Mouse (Mus musculus) neural tube, embryonic 13.5 days (tissue): ENCODE results near the gene Cbr4. TPM values are rescaled to one million over a fixed set of nuclear protein-coding genes. Genes with fewer than 3 reads are reported as not detected.

ENCODE experiments used
- ATAC-seq: fragments of 200-750 bp; cut with Nextera tagmentation; 2 replicates; pipeline ENCODE4 v1.8.0; 2017; ENCODE audit warnings: low read depth, mild to moderate bottlenecking, moderate TSS enrichment, moderate library complexity
- H3K27ac ChIP-seq: fragments of 300-500 bp; sonication (generic); replicated peaks from 2 replicates; pipeline ENCODE4 v1.5.1; 2015; ENCODE audit warnings: moderate library complexity, mild to moderate bottlenecking, inconsistent platforms
- H3K27me3 ChIP-seq: fragments of 300-500 bp; sonication (generic); 2 replicates; pipeline ENCODE4 v1.6.1; 2015; ENCODE audit warnings: mild to moderate bottlenecking, inconsistent platforms
- H3K36me3 ChIP-seq: fragments of 300-500 bp; sonication (generic); 2 replicates; pipeline ENCODE4 v1.6.1; 2015; ENCODE audit warnings: mild to moderate bottlenecking, inconsistent platforms
- H3K4me1 ChIP-seq: fragments of 300-500 bp; sonication (generic); replicated peaks from 2 replicates; pipeline ENCODE4 v1.6.1; 2015; ENCODE audit warnings: inconsistent platforms
- H3K4me2 ChIP-seq: fragments of 300-500 bp; sonication (generic); 2 replicates; pipeline ENCODE4 v1.6.1; 2015; ENCODE audit warnings: inconsistent platforms, mild to moderate bottlenecking, moderate library complexity
- H3K4me3 ChIP-seq: fragments of 300-500 bp; sonication (generic); 2 replicates; pipeline ENCODE4 v1.5.1; 2015; ENCODE audit warnings: mild to moderate bottlenecking, inconsistent platforms
- H3K9ac ChIP-seq: fragments of 300-500 bp; sonication (generic); 2 replicates; pipeline ENCODE4 v1.6.1; 2015; ENCODE audit warnings: moderate library complexity, mild to moderate bottlenecking, inconsistent platforms
- H3K9me3 ChIP-seq: fragments of 300-500 bp; sonication (generic); 2 replicates; pipeline ENCODE4 v1.6.1; 2016; ENCODE audit warnings: inconsistent platforms
- WGBS: fragments of 180-500 bp; shearing (Covaris S2); methylation state at CpG from one replicate; pipeline ENCODE4 v1.1.7; 2015; 5-methylcytosine and 5-hydroxymethylcytosine counted together
- polyA plus RNA-seq: library from polyadenylated mRNA; unstranded; fragments of >200 nt; fragmentation: Nextera tagmentation; extraction: Ambion mirVana; gene quantifications from 2 replicates; pipeline ENCODE4 v1.2.1, GENCODE M21; 2015

Gene Cbr4
- polyA plus RNA-seq, 1 experiment from 2014 or later, result 21.7 TPM

GRCm38 (mm10) chr8:61499035-61499434 lies 11.5 kb downstream of the Cbr4 start:
- Histone ChIP-seq H3K4me3 (no peak overlapping the region), H3K27ac (no peak overlapping the region), H3K4me1 (no peaks in the 10 kb centered on the region), H3K27me3 (no peaks in the 10 kb centered on the region), H3K9me3 (no peaks in the 10 kb centered on the region), H3K4me2 (no peak overlapping the region), H3K9ac (no peak overlapping the region), H3K36me3 (peaks cover 21% of the 10 kb centered on the region)
- 66% methylated on average over 4 of the region's 4 CpGs for WGBS
- no peak for ATAC-seq

GRCm38 (mm10) chr8:61500914-61501313 lies 13.4 kb downstream of the Cbr4 start:
- Histone ChIP-seq H3K9ac (no peak overlapping the region), H3K4me2 (no peak overlapping the region), H3K27me3 (no peaks in the 10 kb centered on the region), H3K4me1 (no peaks in the 10 kb centered on the region), H3K4me3 (no peak overlapping the region), H3K27ac (no peak overlapping the region), H3K36me3 (peaks cover 14% of the 10 kb centered on the region), H3K9me3 (no peaks in the 10 kb centered on the region)
- WGBS, result 85% methylated on average over 3 of the region's 3 CpGs
- no peak for ATAC-seq

- no peak for ATAC-seq
- H3K27me3 ChIP-seq, result no peaks in the 10 kb centered on the region
- no peak overlapping the region for H3K4me3 ChIP-seq
- no peaks in the 10 kb centered on the region for H3K4me1 ChIP-seq
- no peak overlapping the region for H3K4me2 ChIP-seq
- no peak overlapping the region for H3K27ac ChIP-seq
- H3K36me3 ChIP-seq, result peaks cover 8% of the 10 kb centered on the region
- no peak overlapping the region for H3K9ac ChIP-seq
- no peaks in the 10 kb centered on the region for H3K9me3 ChIP-seq
Observed at GRCm38 (mm10) chr8:61502277-61502676, 14.7 kb downstream of the Cbr4 start.

GRCm38 (mm10) chr8:61515110-61515930 lies 27.8 kb downstream of the Cbr4 start:
- H3K27ac ChIP-seq, result peak overlapping the region; percentile 92
- H3K4me3 ChIP-seq, result peak overlapping the region; percentile 27
- WGBS, result 33% methylated on average over 24 of the region's 24 CpGs

GRCm38 (mm10) chr8:61515931-61516744 lies 28.6 kb downstream of the Cbr4 start:
- Histone ChIP-seq H3K4me3 (peak overlapping the region; percentile 27), H3K4me1 (peaks cover 35% of the 10 kb centered on the region), H3K27ac (peak overlapping the region; percentile 92), H3K9ac (peak overlapping the region; percentile 59; the same call in 1 of the 2 replicates), H3K9me3 (no peaks in the 10 kb centered on the region), H3K4me2 (peak overlapping the region; percentile 49), H3K27me3 (no peaks in the 10 kb centered on the region), H3K36me3 (peaks cover 16% of the 10 kb centered on the region; the same call in 1 of the 2 replicates)
- WGBS, result 20% methylated on average over 25 of the region's 25 CpGs
- peak; percentile 93 for ATAC-seq

More at GRCm38 (mm10) chr8:61515110-61515930, 27.8 kb downstream of the Cbr4 start:
- peaks cover 35% of the 10 kb centered on the region for H3K4me1 ChIP-seq
- peak overlapping the region; percentile 49 for H3K4me2 ChIP-seq
- H3K27me3 ChIP-seq, result no peaks in the 10 kb centered on the region
- ATAC-seq, result peak; percentile 77
- peaks cover 19% of the 10 kb centered on the region for H3K36me3 ChIP-seq
- no peaks in the 10 kb centered on the region for H3K9me3 ChIP-seq
- peak overlapping the region; percentile 59 for H3K9ac ChIP-seq

- peaks cover 19% of the 10 kb centered on the region for H3K36me3 ChIP-seq
- WGBS, result 56% methylated on average over 8 of the region's 8 CpGs
- no peaks in the 10 kb centered on the region for H3K9me3 ChIP-seq
- no peak overlapping the region for H3K4me3 ChIP-seq
- H3K4me1 ChIP-seq, result peaks cover 35% of the 10 kb centered on the region
- peak overlapping the region; percentile 49 for H3K4me2 ChIP-seq
- peak overlapping the region; percentile 54; the same call in 1 of the 2 replicates for H3K27ac ChIP-seq
- 0 out of 2 replicates have a peak overlapping the region, but pooled peaks have one; percentile 31 for H3K9ac ChIP-seq
- no peak for ATAC-seq
- H3K27me3 ChIP-seq, result no peaks in the 10 kb centered on the region
Observed at GRCm38 (mm10) chr8:61516745-61517501, 29.4 kb downstream of the Cbr4 start.

GRCm38 (mm10) chr8:61517502-61518185 lies 30.1 kb downstream of the Cbr4 start:
- Histone ChIP-seq H3K9ac (no peak overlapping the region), H3K4me2 (no peak overlapping the region), H3K9me3 (no peaks in the 10 kb centered on the region), H3K36me3 (peaks cover 16% of the 10 kb centered on the region), H3K4me3 (no peak overlapping the region), H3K27me3 (no peaks in the 10 kb centered on the region), H3K27ac (peak overlapping the region; percentile 39; the same call in 1 of the 2 replicates), H3K4me1 (peaks cover 35% of the 10 kb centered on the region)
- ATAC-seq, result no peak
- WGBS, result 75% methylated on average over 14 of the region's 14 CpGs

GRCm38 (mm10) chr8:61522132-61522531 lies 34.6 kb downstream of the Cbr4 start:
- peaks cover 6% of the 10 kb centered on the region for H3K4me1 ChIP-seq
- H3K9me3 ChIP-seq, result no peaks in the 10 kb centered on the region
- no peaks in the 10 kb centered on the region for H3K27me3 ChIP-seq
- no peak overlapping the region for H3K4me2 ChIP-seq
- WGBS, result 12% methylated on average over 1 of the region's 1 CpGs
- H3K36me3 ChIP-seq, result peaks cover 17% of the 10 kb centered on the region; the same call in 1 of the 2 replicates
- no peak overlapping the region for H3K9ac ChIP-seq
- H3K27ac ChIP-seq, result no peak overlapping the region
- no peak overlapping the region for H3K4me3 ChIP-seq
- no peak for ATAC-seq

GRCm38 (mm10) chr8:61527037-61527436 lies 39.5 kb downstream of the Cbr4 start:
- Histone ChIP-seq H3K9me3 (no peaks in the 10 kb centered on the region), H3K9ac (no peak overlapping the region), H3K4me2 (no peak overlapping the region), H3K27ac (no peak overlapping the region), H3K4me3 (no peak overlapping the region), H3K36me3 (peaks cover 14% of the 10 kb centered on the region; the same call in 1 of the 2 replicates), H3K27me3 (no peaks in the 10 kb centered on the region), H3K4me1 (no peaks in the 10 kb centered on the region)
- 94% methylated on average over 14 of the region's 14 CpGs for WGBS
- ATAC-seq, result no peak

GRCm38 (mm10) chr8:61528197-61528596 lies 40.7 kb downstream of the Cbr4 start:
- WGBS, result 93% methylated on average over 9 of the region's 9 CpGs
- ATAC-seq, result no peak
- Histone ChIP-seq H3K27ac (no peak overlapping the region), H3K36me3 (0 out of 2 replicates have a peak, but pooled peaks cover 13% of the 10 kb centered on the region), H3K27me3 (no peaks in the 10 kb centered on the region), H3K4me3 (no peak overlapping the region), H3K4me2 (no peak overlapping the region), H3K9me3 (no peaks in the 10 kb centered on the region), H3K4me1 (no peaks in the 10 kb centered on the region), H3K9ac (no peak overlapping the region)

GRCm38 (mm10) chr8:61528642-61529041 lies 41.1 kb downstream of the Cbr4 start:
- Histone ChIP-seq H3K4me3 (no peak overlapping the region), H3K9me3 (no peaks in the 10 kb centered on the region), H3K4me1 (no peaks in the 10 kb centered on the region), H3K36me3 (0 out of 2 replicates have a peak, but pooled peaks cover 13% of the 10 kb centered on the region), H3K9ac (no peak overlapping the region), H3K27me3 (no peaks in the 10 kb centered on the region), H3K27ac (no peak overlapping the region), H3K4me2 (no peak overlapping the region)
- no peak for ATAC-seq
- WGBS, result 68% methylated on average over 6 of the region's 6 CpGs
